Mouse (Mus musculus) c-Kit-positive CD71-negative TER-119-negative erythroid progenitor cells, embryonic 14.5 days (primary cell): ENCODE data around the gene Itga8.

Experiments
- DNase-seq: peaks from one replicate; pipeline ENCODE4 v3.0.0-alpha.2; 2013; ENCODE audit warnings: low read depth

Itga8 gene

DNA sequence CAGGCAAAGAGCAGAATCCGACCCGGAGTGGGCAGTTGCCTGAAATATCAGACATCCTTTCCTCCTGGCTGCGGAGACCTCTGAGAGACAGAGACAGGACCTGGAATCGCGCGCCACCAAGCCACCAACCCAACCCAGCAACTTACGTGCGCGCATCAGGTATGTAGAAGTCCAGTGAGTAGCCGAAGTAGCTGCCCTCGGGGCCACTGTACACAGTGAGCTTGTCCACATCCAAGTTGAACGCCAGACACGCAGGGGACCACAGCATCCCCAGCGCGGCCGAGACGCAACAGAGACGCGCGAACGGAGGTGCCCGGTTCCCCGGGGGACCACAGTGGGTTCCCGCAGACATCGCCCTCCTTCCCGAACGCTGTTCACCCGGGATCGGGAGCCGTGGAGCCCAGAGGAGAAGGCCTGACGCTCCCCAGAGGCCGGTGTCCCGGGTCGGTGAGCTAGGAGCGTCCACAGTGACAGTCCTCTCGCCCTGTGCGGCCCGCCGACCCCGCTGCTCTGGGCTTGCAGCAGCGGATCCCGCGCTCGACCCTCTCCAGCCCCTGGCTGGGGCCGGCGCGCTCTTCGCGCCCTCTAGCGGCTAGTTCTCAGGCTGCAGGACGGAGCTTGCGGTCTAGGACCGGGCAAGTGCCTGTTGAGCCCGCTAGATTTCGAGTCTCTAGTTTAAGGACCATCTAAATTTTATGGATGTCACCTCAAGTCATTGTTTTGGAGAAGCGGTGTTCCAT is at the start of gene Itga8:
Gene Itga8 (minus strand): TSS at position 492 of the 740 bp plus-strand sequence.
- DNase-seq, result peak; percentile 51

DNA sequence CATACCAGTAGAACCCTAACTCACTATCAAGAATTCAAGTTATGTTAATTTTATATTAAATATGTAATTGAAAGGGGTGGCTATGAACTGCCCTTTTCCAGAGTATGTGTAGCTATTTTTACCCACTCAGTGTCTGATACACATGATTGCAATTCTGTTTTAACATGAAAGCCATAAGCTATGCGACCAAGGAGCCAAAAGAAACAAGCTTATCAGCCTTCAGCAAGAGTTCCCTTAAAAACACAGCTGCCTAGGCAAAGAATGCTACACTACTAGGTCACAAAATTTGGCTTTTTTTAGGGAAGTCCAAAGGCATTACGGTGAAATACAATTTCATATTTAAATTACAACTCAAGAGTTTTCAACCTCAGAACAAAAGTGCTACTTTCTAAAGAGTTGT is 47.2 kb upstream of the Itga8 start:
- DNase-seq, result no peak

DNA sequence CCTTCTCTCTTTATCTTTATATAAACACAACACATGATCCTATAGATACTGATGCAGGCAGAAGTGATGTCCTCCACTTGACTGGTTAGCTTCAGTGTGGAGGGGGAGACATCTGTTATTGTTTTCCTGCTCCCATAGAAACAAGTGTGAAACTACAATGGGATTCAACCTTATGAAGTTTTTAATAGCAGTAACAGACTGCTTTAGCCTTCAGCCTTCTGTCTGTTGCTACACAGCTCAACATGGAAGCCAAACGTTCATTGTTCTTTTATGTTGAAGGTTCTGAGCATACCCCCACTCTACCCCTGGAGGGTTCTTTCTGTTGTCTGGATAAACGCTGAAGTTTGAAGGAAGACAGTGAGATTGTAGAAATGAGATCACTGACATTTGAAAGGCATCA is 30.2 kb upstream of the Itga8 start:
- DNase-seq, result no peak

DNA sequence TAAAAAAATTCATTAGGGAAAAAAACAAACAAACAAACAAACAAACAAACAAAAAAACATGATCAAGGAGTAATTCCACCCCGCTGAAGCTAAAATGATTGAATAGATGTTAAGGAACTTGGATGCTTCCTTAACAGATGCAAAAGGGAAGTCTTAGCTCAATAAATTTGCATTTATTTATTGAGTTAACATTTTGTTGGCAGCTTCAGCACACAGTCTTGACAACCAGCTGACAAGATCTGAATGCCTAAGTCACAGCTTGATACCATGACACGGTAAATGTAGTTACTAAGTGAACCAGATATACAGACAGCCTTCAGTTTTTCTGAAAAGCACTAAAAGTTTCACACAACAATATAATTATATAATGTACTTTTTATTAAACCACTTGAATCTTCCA is 27.9 kb upstream of the Itga8 start:
- DNase-seq, result no peak

DNA sequence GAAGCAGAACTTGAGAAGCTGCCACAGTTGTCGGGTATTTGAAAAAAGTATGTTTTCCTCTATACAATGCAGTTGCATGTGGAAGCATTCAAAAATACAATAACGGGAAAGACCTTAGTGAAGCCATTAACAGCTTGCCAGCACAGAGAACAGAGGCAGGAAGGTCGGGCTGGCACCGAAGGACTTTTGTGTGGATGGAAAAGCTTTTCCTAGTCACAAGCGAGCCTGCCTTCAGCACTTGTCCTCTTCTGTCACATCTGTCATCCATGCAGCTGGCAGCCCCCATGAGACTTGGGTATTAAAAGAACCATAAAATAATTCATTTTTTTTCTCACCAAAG is 27.3 kb upstream of the Itga8 start:
- no peak for DNase-seq

DNA sequence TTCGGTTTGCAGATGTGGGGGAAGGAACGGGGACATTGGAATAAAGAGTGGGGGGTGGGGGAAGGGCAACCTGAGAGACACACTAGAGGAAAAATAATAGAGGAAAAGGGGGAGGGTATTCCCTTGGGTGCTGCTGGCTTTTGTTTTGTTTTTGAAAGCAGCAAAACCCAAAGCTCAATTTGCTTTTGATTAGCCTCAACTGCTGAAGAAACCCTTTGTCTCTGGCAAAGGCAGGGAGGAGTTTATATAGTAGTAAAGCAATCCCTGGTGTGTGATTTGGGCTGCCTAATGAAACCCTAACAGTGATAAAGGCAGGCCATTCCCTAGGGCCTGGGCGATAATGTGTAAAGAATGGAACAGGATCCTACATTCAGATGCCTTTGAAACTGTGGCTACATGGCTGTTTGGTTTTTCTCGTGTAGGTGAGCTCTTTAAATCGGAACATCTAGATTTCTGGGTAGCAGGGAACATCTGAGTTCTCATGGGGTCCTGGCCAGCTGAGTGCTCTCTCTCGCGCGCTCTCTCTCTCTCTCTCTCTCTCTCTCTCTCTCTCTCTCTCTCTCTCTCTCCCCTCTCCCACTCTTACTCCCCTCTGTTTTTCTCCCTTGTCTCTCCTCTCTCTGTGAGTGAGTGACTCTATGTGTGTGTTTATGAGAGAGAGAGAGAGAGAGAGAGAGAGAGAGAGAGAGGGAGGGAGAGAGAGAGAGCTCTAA is 26.8 kb upstream of the Itga8 start:
- DNase-seq, result no peak

DNA sequence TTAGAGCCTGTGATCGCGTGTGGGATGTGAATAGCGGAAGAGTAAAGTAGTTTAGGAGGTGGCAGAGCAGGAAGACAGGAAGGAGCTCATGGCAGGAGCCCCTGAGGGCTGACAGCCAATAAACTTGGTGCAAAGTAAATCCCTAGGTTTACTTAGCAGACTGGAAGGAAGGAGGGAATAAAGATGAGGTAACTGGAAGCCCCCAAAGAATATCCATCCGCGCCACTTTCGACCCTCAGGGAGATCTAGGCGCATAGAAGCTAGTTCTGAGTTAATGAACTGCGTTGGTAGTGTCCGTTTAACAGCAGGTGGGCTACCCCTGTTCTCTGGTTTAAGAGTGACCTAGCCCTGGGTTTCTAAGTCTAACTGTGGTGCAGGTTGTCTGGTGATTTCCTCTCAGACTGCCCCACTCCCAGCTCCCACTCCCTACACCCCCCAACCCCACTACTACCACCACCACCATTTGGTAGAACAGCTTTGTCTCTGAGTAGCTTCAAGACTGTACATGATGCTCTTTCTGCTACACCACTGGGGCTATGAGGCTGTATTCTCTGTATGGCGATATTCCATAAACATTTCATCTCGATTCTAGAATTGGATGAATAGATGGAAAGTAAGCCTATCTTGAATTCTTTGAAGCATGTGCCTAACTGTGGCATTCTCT is 26.1 kb upstream of the Itga8 start:
- no peak for DNase-seq

DNA sequence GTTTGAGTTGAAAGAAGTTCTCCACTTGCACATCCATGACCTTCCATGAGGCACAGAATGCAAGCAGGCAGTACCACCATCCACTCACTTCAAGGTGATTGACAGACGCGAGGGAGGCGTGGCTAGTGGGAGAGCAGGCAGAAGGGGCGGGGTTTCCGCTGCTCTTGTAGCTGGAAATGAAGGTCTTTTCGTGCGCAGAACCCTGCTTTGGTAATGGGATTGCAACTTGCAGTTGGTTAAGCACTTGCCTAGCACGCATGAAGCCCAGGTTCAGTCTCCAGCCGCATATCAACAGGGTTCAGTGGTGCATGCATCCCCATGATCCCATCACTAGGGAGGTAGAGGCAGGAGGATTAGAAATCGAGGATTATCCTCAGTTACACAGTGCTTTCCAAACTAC is 25.5 kb upstream of the Itga8 start:
- DNase-seq, result peak; percentile 50

DNA sequence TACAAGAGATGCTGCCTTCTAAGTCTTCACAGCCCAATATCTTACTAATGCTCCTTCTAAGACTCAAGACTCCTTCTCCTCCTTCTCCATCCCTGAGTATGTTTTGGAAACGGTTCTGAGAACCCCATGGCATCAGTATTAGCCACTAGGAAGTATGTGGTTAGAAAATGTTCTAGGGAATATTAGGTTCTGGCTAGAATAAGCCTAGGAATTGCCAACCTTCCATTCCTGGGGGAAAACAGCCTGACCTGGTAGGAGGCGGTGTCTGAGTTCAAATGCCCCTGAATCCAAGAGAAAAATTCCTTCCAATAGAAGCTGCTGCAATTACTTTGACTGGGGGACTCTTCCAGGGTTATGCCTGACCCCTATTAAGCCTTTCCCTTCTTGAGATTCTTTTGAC is 24.1 kb upstream of the Itga8 start:
- no peak for DNase-seq

DNA sequence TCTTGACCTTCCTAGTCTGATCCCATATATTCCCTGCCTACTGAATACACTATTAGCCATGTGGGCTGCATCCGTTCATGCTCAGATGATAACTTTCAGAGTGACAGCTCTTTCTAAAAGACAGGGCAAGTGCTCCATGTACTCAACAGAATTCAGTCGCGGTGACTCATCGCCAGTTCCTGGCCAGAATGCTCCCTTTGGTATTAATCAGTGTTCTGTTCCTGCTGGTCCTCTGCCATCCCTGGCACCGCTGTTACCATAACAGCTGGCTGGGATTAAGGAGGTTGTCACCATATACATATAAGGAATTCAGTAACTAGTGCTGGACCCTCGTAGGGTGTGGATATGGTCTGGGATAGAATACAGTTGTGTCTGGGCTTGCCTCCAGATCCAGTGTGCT is 23.7 kb upstream of the Itga8 start:
- DNase-seq, result no peak

DNA sequence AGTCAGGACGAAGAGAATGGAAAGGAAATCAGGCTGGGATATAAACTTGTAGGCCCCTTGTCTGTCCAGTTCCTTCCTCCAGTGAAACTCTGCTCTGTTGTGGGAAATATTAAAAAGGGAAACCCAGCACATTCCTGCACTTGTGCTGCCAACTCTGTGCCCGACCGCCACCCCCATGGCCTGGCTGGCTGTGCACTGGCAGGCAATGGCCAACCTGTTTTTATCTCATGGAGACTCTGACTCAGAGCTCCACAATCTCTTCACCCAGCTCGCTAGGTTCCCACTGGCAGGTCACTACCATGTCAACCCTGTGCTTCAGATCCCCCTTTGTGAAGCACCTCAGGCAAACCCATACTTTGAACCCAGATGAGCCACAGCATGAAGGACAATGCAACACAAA is 19.2 kb upstream of the Itga8 start:
- DNase-seq, result no peak

DNA sequence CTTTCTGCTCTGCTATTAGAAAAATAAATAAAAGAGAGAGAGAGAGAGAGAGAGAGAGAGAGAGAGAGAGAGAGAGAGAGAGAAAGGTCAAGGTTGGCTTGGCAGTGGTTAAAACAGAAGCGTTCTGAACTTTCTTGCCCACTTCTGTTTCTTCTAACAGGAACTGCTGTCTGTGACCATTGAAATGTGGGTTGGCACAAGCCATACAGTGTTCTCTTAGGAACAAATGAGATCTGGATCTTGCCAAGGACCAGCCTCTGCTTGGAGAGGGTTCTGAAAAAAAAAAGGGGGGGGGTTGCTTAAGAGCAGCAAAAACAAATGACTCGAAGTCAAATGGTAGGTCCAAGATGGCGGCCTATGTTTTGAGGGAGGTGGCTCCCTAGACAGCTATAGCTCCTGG is 17.0 kb upstream of the Itga8 start:
- DNase-seq, result no peak

DNA sequence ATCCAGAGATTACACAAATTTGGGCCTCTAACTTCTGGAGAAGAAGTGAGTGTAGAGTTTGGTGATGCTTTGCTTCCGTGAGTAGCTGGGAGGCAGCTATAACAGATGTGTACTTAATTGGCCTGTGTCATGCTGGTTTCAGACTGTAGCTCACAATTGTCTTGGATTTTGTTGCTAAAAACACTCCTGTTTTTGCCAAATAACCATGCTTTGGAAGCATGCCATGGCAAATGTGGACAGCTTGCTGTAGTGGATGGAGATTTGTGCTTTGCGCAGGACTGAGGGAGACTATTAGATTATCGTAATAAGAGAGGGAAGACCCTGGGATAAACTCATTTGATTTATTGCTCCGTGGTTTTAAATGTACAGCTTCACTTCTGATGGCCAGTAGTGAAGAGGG is 16.3 kb upstream of the Itga8 start:
- no peak for DNase-seq

DNA sequence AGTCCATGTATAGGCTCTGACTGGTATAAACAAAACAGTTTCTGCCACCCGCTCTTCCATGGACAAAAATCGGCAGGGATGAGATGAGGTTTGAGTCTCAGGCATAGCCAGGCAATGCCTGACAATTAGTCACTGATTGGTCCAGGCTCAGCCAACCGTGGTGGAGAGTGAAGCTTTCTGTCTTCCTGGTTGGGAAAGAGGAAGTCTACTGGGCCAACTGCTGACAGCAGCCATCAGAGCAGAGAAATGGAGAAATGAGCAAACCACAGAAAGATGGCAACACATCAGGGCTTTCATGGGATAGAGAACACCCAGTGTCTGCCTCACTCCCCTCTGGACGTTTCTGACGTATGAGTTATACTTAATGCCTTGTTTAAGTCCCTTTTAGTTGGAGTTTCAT is 15.6 kb upstream of the Itga8 start:
- peak; percentile 39 for DNase-seq

DNA sequence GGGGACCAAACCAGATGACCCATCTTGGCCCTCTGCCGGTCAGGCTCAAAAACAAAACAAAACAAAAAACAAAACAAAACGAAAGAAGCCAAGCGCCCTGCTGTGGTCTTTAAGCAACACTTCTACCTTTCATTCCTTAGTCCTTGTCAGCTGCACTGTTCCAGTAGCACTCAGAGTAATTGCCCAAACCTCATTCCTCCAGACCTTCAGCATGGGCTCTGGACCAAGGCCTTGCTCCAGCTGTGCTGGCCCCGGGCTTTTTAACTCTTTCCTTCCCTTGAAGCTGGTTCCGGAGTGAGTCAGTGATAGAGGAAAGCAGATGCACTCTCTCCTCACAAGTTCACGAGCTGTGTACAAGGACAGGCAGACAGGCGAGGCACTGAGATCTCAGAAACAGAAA is 14.6 kb upstream of the Itga8 start:
- no peak for DNase-seq

DNA sequence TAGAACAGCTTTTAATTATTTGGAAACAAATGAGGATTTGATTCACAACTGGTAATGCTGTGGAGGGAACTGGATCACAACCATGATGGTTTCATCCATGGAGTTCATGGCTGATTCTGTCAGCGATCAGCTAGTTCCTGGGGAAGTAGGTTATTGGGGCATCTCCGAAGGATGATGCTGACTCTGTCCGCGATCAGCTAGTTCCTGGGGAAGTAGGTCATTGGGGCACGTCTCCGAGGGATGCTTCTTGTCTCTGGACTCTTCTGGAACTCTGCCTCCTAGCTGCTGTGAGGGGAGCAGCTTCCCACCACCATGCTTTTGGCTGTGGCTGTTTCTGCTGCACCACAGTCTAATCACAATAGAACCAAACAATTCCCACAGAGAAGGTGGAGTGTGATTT is 12.3 kb upstream of the Itga8 start:
- no peak for DNase-seq

DNA sequence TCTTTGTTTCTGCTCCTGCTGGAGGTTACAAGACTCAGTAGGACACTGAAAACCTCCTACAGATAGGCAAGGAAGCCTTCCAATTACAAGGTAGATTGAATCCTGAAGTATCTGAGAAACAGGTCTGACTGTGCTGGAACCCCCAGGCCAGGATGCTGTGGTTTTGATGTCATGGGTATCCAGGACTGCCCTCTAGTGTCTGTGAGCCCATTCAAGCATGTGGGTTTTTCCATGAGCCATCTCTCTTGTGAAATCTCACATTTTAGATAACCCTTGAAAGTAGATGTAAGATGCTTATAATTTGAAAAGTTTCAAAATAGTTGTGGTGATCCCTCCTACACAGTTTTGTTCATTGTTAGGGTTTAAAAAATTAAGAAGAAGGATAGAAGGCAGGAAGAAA is 6.7 kb upstream of the Itga8 start:
- DNase-seq, result no peak

DNA sequence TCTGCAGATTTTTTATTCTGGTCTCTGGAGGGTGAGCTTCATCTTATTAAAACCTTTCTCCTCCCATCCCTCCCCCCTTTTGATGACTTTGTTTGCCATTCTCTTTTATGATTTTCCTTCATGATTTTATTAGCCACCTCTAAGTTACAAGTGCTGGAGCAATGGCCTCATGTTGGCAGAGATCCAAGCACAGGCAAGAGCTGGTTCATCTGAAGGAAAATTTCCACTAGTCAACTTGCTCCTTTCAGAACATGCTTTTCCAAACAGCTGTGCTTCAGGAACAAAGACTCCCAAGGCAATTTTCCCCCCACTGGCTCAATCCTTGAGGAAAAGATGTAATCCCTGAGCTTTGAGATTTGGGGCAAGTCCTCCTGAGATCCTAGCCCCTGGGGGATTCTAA is 5.6 kb upstream of the Itga8 start:
- no peak for DNase-seq

DNA sequence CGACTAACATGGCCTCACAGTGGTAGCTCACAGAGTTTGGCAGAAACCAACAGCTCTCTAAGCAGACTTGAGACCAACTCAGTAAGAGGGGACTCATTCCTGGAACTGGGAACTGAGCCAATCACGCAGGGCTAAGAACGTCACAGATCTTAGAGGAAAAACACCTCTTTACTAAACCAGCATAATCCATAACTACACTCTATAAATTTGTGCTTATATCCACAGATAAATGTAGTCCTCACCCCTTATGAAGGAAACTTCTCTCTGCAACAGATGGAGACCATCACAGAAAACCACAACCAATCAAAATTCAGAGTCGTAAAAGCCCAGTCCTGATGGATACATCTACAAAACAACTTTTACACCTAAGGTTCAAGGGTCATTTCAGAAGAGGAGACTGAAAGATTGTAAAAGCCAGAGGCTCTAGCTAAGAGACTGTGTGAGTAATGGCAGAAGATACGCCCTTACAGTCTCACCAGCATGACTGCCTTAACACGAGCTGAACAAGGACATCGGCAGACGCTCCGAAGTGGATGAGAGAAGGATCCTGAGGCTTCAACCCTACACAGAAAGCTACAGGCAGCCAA is 3.4 kb upstream of the Itga8 start:
- no peak for DNase-seq

DNA sequence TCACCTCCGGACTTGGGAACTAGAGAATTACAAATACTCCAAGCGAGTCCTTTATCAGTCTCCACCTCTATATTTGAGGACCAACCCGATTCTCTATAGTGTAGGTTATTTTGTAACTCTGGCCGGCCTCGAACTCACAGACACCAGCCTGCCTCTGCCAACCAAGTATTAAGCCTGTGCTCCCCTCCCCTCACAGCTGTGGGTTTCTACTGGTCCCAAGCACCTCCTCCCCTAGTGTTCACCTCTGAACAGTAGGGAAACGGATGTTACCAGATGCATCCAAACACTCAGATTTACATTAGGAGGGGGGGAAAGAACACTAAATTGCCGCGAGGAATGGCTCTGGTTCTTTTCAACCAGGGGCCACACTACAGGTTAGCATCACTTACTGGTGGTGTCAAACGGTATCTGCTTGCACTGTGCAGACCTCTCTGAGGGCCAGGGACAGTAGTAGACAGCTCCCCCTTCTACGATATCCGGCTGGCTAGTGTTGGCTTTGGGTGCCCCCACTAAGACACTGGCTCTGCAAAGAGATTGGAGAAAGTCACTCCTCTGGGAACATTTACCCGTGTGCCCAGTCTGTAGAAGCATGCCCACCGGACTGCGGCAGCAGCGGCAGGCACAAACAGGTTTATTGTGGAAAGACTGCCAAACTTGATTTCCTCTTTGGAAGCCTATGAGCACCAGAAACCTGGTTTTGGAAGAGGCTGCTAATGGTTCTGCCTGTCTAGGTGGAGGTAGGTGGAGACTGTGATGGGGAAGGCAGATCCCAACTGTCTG is 1.1 kb downstream of the Itga8 start:
- no peak for DNase-seq

DNA sequence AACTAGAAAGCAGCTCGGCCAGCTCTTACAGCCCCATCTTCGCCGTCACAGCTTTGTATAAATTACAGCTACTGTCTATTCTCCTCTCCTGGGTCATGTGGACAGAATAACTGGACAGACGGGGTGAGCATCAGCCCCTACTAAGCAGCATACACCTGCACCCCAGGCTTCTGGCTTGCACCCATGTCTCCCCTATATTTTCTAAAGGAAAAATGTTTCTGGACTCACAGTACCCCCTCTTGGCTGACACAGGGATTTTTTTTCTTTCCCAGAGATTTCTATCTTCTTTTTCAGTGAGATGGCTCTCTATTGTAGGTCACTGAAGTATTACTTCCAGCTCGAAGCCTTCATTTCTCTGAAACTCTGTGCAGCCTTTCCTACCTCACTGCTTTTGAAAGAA is 4.4 kb downstream of the Itga8 start:
- no peak for DNase-seq

DNA sequence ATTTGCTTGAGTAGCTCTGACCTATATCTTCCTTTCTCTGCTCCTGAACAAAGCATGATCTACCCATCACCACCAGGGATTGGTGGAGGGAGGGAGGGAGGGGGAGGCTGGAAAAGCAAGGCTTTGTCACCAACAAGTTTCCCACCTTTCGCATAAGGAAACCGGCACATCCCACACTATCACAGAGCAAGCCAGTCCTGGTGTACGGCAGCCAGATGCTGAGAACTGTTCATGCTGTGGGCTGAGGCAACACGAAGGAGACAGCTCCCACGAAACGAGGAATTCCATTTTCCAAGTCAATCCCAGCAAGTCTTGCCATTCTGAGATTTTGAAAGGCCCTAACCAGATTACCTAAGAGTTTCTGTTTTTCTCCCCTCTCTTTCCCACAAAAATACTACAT is 6.6 kb downstream of the Itga8 start:
- no peak for DNase-seq
